In the genomic region with DNA sequence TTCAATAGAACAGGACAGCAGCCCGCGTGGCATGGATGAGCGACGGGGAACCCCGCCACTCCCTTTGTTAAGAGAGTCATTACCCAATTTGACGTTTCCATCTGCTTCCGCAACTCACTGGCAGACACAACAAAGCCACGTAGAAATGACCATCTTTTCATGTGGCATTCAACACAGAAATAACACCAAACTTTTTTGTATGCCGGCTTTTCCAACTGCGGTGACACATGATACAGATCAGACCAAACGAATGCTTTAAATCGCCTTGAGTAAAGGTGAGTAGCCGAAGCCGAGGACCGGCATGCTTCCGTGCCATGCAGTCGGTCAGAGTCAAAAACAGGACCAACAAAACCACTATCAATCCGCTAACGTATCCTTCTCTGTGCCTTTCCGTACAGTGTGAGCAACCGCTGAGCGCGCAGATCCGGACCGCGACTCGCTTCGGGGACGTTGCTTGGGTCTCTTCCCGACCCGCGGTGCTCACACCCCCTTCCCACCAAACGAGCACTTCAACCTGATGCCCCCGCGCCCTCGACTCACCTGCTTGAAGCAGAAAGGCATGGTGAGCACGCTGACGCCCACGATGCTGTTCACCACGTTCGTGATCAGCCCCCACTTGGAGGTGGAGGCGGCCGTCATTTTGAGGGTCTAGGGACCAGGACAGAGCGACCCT, we compare ENCODE assay signal across 8 mouse cellular contexts. TPM values are rescaled to one million over a fixed set of nuclear protein-coding genes. Genes with fewer than 3 reads are reported as not detected.
DNase-seq lines count a peak whose midpoint lies in the region; ATAC-seq lines count a peak whose summit lies in the region.

No protein-coding gene starts in this region.

- peak overlapping the region; percentile 86 for H3K27ac ChIP-seq in liver, embryonic 15.5 days (replicated peaks)

- H3K9me3 ChIP-seq in liver, embryonic 15.5 days (replicated peaks), result no peaks in the 10 kb centered on the region

- peaks cover 10% of the 10 kb centered on the region for H3K36me3 ChIP-seq in liver, embryonic 15.5 days (replicated peaks)

- under 1% methylated on average over 44 of the region's 44 CpGs for WGBS in liver, embryonic 15.5 days (ENCODE audit: insufficient replicate concordance)

- peak overlapping the region; percentile 81 for H3K9ac ChIP-seq in liver, embryonic 15.5 days

- H3K27me3 ChIP-seq in liver, embryonic 15.5 days, result no peaks in the 10 kb centered on the region

- H3K4me3 ChIP-seq in liver, embryonic 15.5 days (replicated peaks), result peak overlapping the region; percentile 88

- H3K4me1 ChIP-seq in liver, embryonic 15.5 days (replicated peaks), result peaks cover 46% of the 10 kb centered on the region

- peak; percentile 18 to 54; a peak in 2 of 4 replicates for ATAC-seq in hematopoietic stem cell, adult 5-6 weeks (replicated peaks in 1 of 2; ENCODE audit: insufficient read depth in 1 of 2, low FRiP score in 2 of 2, low TSS enrichment in 1 of 2, low read depth in 1 of 2, poor library complexity in 2 of 2, severe bottlenecking in 2 of 2)
- peak; percentile 50 for ATAC-seq in liver, embryonic 15.5 days (ENCODE audit: insufficient read depth)

- DNase-seq in gastrocnemius, postnatal 25 days, result peak; percentile 38
- DNase-seq in gastrocnemius, adult 8-10 months (ENCODE audit: low spot score in 2 of 2), result no peak
- DNase-seq in CD8-positive naive resting alpha-beta T cell, adult 2 months (ENCODE audit: low read depth in 2 of 2, low spot score in 2 of 2), result peak; percentile 26 to 39
- DNase-seq in embryo, embryonic 11 days, result peak; percentile 52
- peak; percentile 46 to 58 for DNase-seq in natural killer cell, adult 2 months (ENCODE audit: low spot score in 2 of 2)
- no peak for DNase-seq in gastrocnemius, postnatal 14 days

- H3K4me2 ChIP-seq in liver, embryonic 15.5 days, result peak overlapping the region; percentile 91

- intact Hi-C loops in gastrocnemius, postnatal 14 days (cut with DNase I; ENCODE audit: low total_unique reads), result no loop called here

RNA-seq across cellular contexts. Expression of a gene that starts 0.6 kb away (rescaled TPM):
- total RNA-seq in gastrocnemius, postnatal 25 days (2021), result 10 to 100 TPM; 43.8 to 57.6 TPM
- total RNA-seq in gastrocnemius, adult 8-10 months (2022), result 10 to 100 TPM; 36.3 to 53.3 (median 39.2) TPM
- total RNA-seq in hematopoietic stem cell, adult 5-6 weeks (2017), result 39.1 and 44.8 TPM in 2 replicates
- 34.0 and 38.8 TPM in 2 replicates for polyA plus RNA-seq in liver, embryonic 15.5 days (2015; fragmentation: Nextera tagmentation; extraction: Ambion mirVana)
- total RNA-seq in gastrocnemius, postnatal 14 days (2021), result 10 to 100 TPM; 56.1 to 60.8 TPM

RNA-seq across cellular contexts. Expression of a gene that starts 51.8 kb away (rescaled TPM):
- 10 to 100 TPM; 30.9 to 39.5 TPM for total RNA-seq in gastrocnemius, postnatal 25 days (2021)
- 10 to 100 TPM; 34.0 to 46.3 (median 41.0) TPM for total RNA-seq in gastrocnemius, adult 8-10 months (2022)
- 13.4 and 17.9 TPM in 2 replicates for total RNA-seq in hematopoietic stem cell, adult 5-6 weeks (2017)
- 38.9 and 42.8 TPM in 2 replicates for polyA plus RNA-seq in liver, embryonic 15.5 days (2015; fragmentation: Nextera tagmentation; extraction: Ambion mirVana)
- total RNA-seq in gastrocnemius, postnatal 14 days (2021), result 10 to 100 TPM; 36.5 to 45.6 TPM

RNA-seq across cellular contexts. Expression of a gene that starts 52.0 kb away (rescaled TPM):
- total RNA-seq in gastrocnemius, postnatal 25 days (2021), result 1 to 10 TPM; 5.2 to 5.5 TPM
- 1 to 10 TPM; 4.9 to 5.8 (median 5.4) TPM for total RNA-seq in gastrocnemius, adult 8-10 months (2022)
- total RNA-seq in hematopoietic stem cell, adult 5-6 weeks (2017), result 8.4 and 9.6 TPM in 2 replicates
- 6.0 and 7.6 TPM in 2 replicates for polyA plus RNA-seq in liver, embryonic 15.5 days (2015; fragmentation: Nextera tagmentation; extraction: Ambion mirVana)
- 1 to 10 TPM; 5.1 to 6.6 TPM for total RNA-seq in gastrocnemius, postnatal 14 days (2021)

Comparison
In these comparisons a context has a peak if more than half of its experiments do, and no peak if none do; other contexts are left out.
1. DNase-seq: peak in gastrocnemius, postnatal 25 days (single experiment), CD8-positive naive resting alpha-beta T cell, adult 2 months (2 of 2), embryo, embryonic 11 days (single experiment) and natural killer cell, adult 2 months (2 of 2); none in gastrocnemius, adult 8-10 months (0 of 2) and gastrocnemius, postnatal 14 days (single experiment).